In genomic region chr11:96201741-96202140, GRCm38 (mm10) we compare ENCODE assay signal across 37 mouse cellular contexts. TPM values are rescaled to one million over a fixed set of nuclear protein-coding genes. Genes with fewer than 3 reads are reported as not detected.
"Had no signal": no experiment of that assay in that cellular context is flagged by ENCODE, and none has a peak within 500 bp of the region (broad histone marks: within the 10 kb centered on the region; RNA-seq: fewer than 3 reads in every experiment).

No protein-coding gene starts in this region.

- H3K27ac ChIP-seq: gastrocnemius, adult 2 months; heart, embryonic 10.5 days; hindbrain, embryonic 10.5 days; hindbrain, embryonic 13.5 days; hindbrain, embryonic 15.5 days; intestine, embryonic 15.5 days; layer of hippocampus, adult 2 months; left cerebral cortex, adult 2 months; limb, embryonic 13.5 days; limb, embryonic 15.5 days; liver, embryonic 12.5 days had no signal

- H3K4me2 ChIP-seq: heart, embryonic 12.5 days; hindbrain, embryonic 13.5 days; hindbrain, embryonic 15.5 days; intestine, embryonic 15.5 days; limb, embryonic 13.5 days; limb, embryonic 15.5 days; liver, embryonic 12.5 days had no signal

- H3K4me3 ChIP-seq: gastrocnemius, adult 2 months; heart, embryonic 10.5 days; heart, embryonic 12.5 days; hindbrain, embryonic 10.5 days; hindbrain, embryonic 13.5 days; hindbrain, embryonic 15.5 days; intestine, embryonic 15.5 days; layer of hippocampus, adult 2 months; left cerebral cortex, adult 2 months; limb, embryonic 13.5 days; limb, embryonic 15.5 days; liver, embryonic 12.5 days had no signal

- H3K9ac ChIP-seq: heart, embryonic 12.5 days; hindbrain, embryonic 13.5 days; hindbrain, embryonic 15.5 days; intestine, embryonic 15.5 days; limb, embryonic 13.5 days; limb, embryonic 15.5 days; liver, embryonic 12.5 days had no signal

- DNase-seq: gastrocnemius, adult 2 months; gastrocnemius, postnatal 10 days; gastrocnemius, postnatal 25 days; heart, adult 18-20 months; heart, postnatal 10 days; heart, postnatal 4 days; kidney, adult 18-20 months; kidney, adult 8-10 months; kidney, postnatal 10 days; kidney, postnatal 25 days; left cerebral cortex, postnatal 4 days had no signal

- H3K4me1 ChIP-seq: heart, embryonic 12.5 days; hindbrain, embryonic 10.5 days; hindbrain, embryonic 13.5 days; hindbrain, embryonic 15.5 days; intestine, embryonic 15.5 days; limb, embryonic 13.5 days; liver, embryonic 12.5 days had no signal

- H3K9me3 ChIP-seq: heart, embryonic 10.5 days; heart, embryonic 12.5 days; hindbrain, embryonic 10.5 days; hindbrain, embryonic 13.5 days; hindbrain, embryonic 15.5 days; intestine, embryonic 15.5 days; limb, embryonic 13.5 days; limb, embryonic 15.5 days; liver, embryonic 12.5 days had no signal

- ATAC-seq: inflammation-experienced regulatory T-cells, adult 6 months; intestine, embryonic 15.5 days; intestine, postnatal 0 days; liver, embryonic 12.5 days had no signal

- H3K36me3 ChIP-seq: heart, embryonic 10.5 days; heart, embryonic 12.5 days; hindbrain, embryonic 10.5 days; hindbrain, embryonic 13.5 days; hindbrain, embryonic 15.5 days; intestine, embryonic 15.5 days; limb, embryonic 13.5 days; limb, embryonic 15.5 days; liver, embryonic 12.5 days had no signal

RNA-seq across cellular contexts. Expression of gene Hoxb13, which starts 7.6 kb away (rescaled TPM):
- total RNA-seq: gastrocnemius, adult 2 months; gastrocnemius, postnatal 10 days; gastrocnemius, postnatal 25 days; gastrocnemius, postnatal 4 days; granulocyte monocyte progenitor cell, adult 5-6 weeks; heart, adult 18-20 months; heart, adult 8-10 months; heart, postnatal 10 days; heart, postnatal 25 days; heart, postnatal 4 days; layer of hippocampus, adult 2 months; layer of hippocampus, postnatal 10 days; layer of hippocampus, postnatal 25 days; left cerebral cortex, adult 2 months; left cerebral cortex, postnatal 14 days; left cerebral cortex, postnatal 4 days; liver, adult 2 months had no signal
- polyA plus RNA-seq: frontal cortex, adult 2 months; heart, embryonic 10.5 days; heart, embryonic 12.5 days; heart, embryonic 14.5 days; hindbrain, embryonic 10.5 days; hindbrain, embryonic 13.5 days; hindbrain, embryonic 15.5 days; inflammation-experienced regulatory T-cells, adult 6 months; intestine, postnatal 0 days; kidney, embryonic 14.5 days; kidney, embryonic 16.5 days; limb, embryonic 11.5 days; limb, embryonic 13.5 days; limb, embryonic 15.5 days; liver, embryonic 12.5 days had no signal
